Mouse (Mus musculus): Measurements from ENCODE around the gene Jak3. TPM values are rescaled to one million over a fixed set of nuclear protein-coding genes. Genes with fewer than 3 reads are reported as not detected.

The Jak3 gene
- polyA plus RNA-seq, 1 experiment: 1.5 TPM

DNA sequence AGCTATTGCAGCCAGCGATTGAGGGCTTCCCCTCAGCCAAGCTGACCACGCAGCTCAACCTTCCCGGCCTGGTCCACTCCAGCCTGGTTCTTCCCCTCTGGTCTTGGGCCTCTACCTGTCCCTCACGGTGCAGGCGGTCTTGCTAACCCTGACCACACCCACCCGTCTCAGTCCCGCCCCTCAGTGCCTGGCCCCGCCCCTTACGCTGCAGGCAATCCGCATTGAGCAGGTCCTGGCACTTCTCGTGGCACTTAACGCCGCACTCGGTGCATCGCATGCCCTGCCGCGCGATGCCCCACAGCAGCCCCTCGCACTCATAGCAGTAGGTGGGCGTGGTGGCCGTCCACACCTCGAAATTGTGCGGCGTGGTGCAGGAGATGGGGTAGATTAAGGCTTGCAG lies 21.5 kb upstream of the Jak3 start:
- Histone ChIP-seq H3K79me2 (ENCODE audit: control insufficient read depth, insufficient read depth) (no peaks in the 10 kb centered on the region), H3K36me3 (ENCODE audit: control insufficient read depth, insufficient read depth) (no peaks in the 10 kb centered on the region), H3K4me3 (no peak overlapping the region), H3ac (ENCODE audit: control insufficient read depth, insufficient read length) (no peak overlapping the region), H3K27me3 (ENCODE audit: control insufficient read depth, insufficient read depth, insufficient read length) (peaks cover 37% of the 10 kb centered on the region), H3K4me2 (ENCODE audit: low read depth) (no peak overlapping the region)
- TF ChIP-seq MYOG (IDR thresholded peaks at IDR 0.05; ENCODE audit: control insufficient read depth in 1 of 3, insufficient read depth in 1 of 3, insufficient read length in 2 of 3, low read depth in 2 of 3) (no peak), USF1 (IDR thresholded peaks at IDR 0.05; ENCODE audit: low read depth) (no peak), REST (IDR thresholded peaks at IDR 0.05; ENCODE audit: insufficient read depth, insufficient read length) (no peak), POLR2A (IDR thresholded peaks at IDR 0.05; ENCODE audit: insufficient read length, low read depth) (no peak), TCF12 (IDR thresholded peaks at IDR 0.05; ENCODE audit: insufficient read depth, poor library complexity, severe bottlenecking) (no peak), SRF (IDR thresholded peaks at IDR 0.05; ENCODE audit: control insufficient read depth, insufficient read length, low read depth) (no peak), CEBPB (IDR thresholded peaks at IDR 0.05; ENCODE audit: insufficient read depth, poor library complexity, severe bottlenecking) (no peak), TCF3 (IDR thresholded peaks at IDR 0.05; ENCODE audit: insufficient read length, low read depth) (no peak), POLR2AphosphoS2 (IDR thresholded peaks at IDR 0.05; ENCODE audit: insufficient read length, low read depth) (no peak), MAX (IDR thresholded peaks at IDR 0.05; ENCODE audit: low read depth) (no peak), MYOD1 (IDR thresholded peaks at IDR 0.05; ENCODE audit: control insufficient read depth in 1 of 3, insufficient read length in 2 of 3, low read depth in 2 of 3) (no peak), E2F4 (IDR thresholded peaks at IDR 0.05; ENCODE audit: insufficient read depth) (no peak)

DNA sequence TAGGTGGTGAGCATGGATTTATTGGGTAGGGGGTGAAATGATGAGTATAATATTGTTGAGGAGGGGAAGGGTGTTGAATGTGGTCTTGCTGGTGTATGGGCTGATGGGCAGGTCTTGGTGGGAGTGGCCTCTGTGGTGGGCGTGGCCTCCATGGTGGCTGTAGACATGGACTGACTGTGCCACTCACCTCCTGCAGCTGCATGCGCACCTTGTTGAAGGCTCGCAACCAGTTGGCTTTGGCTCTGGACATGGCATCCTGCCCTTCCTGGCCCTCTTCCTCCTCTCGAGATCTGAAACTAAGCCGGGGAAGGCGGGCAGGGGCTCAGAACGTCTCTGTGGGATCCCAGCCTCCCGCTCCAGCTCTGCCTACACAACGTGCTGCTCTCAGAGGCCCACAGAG lies 18.3 kb upstream of the Jak3 start:
- no peaks in the 10 kb centered on the region for H3K79me2 ChIP-seq (ENCODE audit: control insufficient read depth, insufficient read depth)
- H3K36me3 ChIP-seq (ENCODE audit: control insufficient read depth, insufficient read depth): no peaks in the 10 kb centered on the region
- no peak overlapping the region for H3K4me3 ChIP-seq
- no peak overlapping the region for H3ac ChIP-seq (ENCODE audit: control insufficient read depth, insufficient read length)
- H3K4me2 ChIP-seq (ENCODE audit: low read depth): peak overlapping the region; percentile 61
- peaks cover 20% of the 10 kb centered on the region for H3K27me3 ChIP-seq (ENCODE audit: control insufficient read depth, insufficient read depth, insufficient read length)
- no peak for TF ChIP-seq MYOG (IDR thresholded peaks at IDR 0.05; ENCODE audit: control insufficient read depth in 1 of 3, insufficient read depth in 1 of 3, insufficient read length in 2 of 3, low read depth in 2 of 3)
- no peak for TF ChIP-seq POLR2A (IDR thresholded peaks at IDR 0.05; ENCODE audit: insufficient read length, low read depth)
- TF ChIP-seq TCF3 (IDR thresholded peaks at IDR 0.05; ENCODE audit: insufficient read length, low read depth): no peak
- no peak for TF ChIP-seq SRF (IDR thresholded peaks at IDR 0.05; ENCODE audit: control insufficient read depth, insufficient read length, low read depth)
- TF ChIP-seq CEBPB (IDR thresholded peaks at IDR 0.05; ENCODE audit: insufficient read depth, poor library complexity, severe bottlenecking): no peak
- TF ChIP-seq E2F4 (IDR thresholded peaks at IDR 0.05; ENCODE audit: insufficient read depth): no peak
- TF ChIP-seq MAX (IDR thresholded peaks at IDR 0.05; ENCODE audit: low read depth): no peak
- no peak for TF ChIP-seq TCF12 (IDR thresholded peaks at IDR 0.05; ENCODE audit: insufficient read depth, poor library complexity, severe bottlenecking)
- no peak for TF ChIP-seq REST (IDR thresholded peaks at IDR 0.05; ENCODE audit: insufficient read depth, insufficient read length)
- TF ChIP-seq USF1 (IDR thresholded peaks at IDR 0.05; ENCODE audit: low read depth): no peak
- TF ChIP-seq POLR2AphosphoS2 (IDR thresholded peaks at IDR 0.05; ENCODE audit: insufficient read length, low read depth): no peak
- no peak for TF ChIP-seq MYOD1 (IDR thresholded peaks at IDR 0.05; ENCODE audit: control insufficient read depth in 1 of 3, insufficient read length in 2 of 3, low read depth in 2 of 3)

DNA sequence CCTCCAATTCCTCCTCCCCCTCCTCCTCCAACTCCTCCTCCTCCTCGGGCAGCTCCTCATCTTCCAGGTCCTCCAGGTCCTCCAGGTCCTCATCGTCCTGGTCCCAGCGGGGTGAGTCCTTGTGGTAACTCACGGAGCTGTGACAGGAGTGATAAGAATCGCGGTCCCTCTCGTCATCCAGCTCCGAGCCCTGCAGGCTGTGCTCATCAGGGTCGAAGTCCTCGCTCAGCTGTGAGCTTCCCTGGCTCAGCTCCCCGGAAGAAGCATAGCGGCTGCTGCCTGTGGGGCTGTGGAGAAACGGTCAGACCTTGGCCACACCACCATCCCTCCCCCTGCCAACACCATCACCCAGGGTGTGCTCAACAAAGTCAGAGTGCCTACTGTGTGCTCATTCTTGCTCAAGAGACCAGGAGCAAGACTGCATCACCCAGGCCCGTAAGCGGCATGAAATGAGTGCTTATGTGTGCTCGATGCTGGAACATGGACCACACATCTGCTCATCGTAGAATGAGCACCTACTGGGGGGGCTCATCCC lies 17.5 kb upstream of the Jak3 start:
- peak overlapping the region; percentile 61 for H3K4me2 ChIP-seq (ENCODE audit: low read depth)
- TF ChIP-seq MAX (IDR thresholded peaks at IDR 0.05; ENCODE audit: low read depth) (no peak), SRF (IDR thresholded peaks at IDR 0.05; ENCODE audit: control insufficient read depth, insufficient read length, low read depth) (no peak), REST (IDR thresholded peaks at IDR 0.05; ENCODE audit: insufficient read depth, insufficient read length) (no peak), TCF3 (IDR thresholded peaks at IDR 0.05; ENCODE audit: insufficient read length, low read depth) (no peak), POLR2A (IDR thresholded peaks at IDR 0.05; ENCODE audit: insufficient read length, low read depth) (no peak), MYOG (IDR thresholded peaks at IDR 0.05; ENCODE audit: control insufficient read depth in 1 of 3, insufficient read depth in 1 of 3, insufficient read length in 2 of 3, low read depth in 2 of 3) (no peak), MYOD1 (IDR thresholded peaks at IDR 0.05; ENCODE audit: control insufficient read depth in 1 of 3, insufficient read length in 2 of 3, low read depth in 2 of 3) (no peak), USF1 (IDR thresholded peaks at IDR 0.05; ENCODE audit: low read depth) (no peak), E2F4 (IDR thresholded peaks at IDR 0.05; ENCODE audit: insufficient read depth) (no peak), POLR2AphosphoS2 (IDR thresholded peaks at IDR 0.05; ENCODE audit: insufficient read length, low read depth) (no peak), TCF12 (IDR thresholded peaks at IDR 0.05; ENCODE audit: insufficient read depth, poor library complexity, severe bottlenecking) (no peak), CEBPB (IDR thresholded peaks at IDR 0.05; ENCODE audit: insufficient read depth, poor library complexity, severe bottlenecking) (no peak)

DNA sequence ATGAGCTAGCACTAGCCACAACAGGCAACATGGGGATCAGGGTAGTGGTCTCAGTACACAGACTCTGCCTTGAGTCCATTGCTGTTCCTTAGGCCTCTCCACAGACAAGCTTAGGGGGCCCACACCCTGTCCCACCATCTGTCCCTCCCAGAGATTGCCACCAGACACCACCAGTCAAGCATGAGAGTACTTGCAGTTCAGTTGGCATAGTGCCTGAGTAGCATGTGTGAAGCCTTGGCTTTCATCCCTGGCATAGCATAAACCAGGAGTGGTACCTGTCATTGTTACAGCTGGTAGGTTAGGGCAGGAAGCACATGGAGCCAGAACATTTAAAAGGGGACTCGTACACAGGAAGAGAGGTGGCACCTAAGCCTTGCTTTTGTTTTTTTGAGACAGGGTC lies 16.3 kb upstream of the Jak3 start:
- Histone ChIP-seq H3K79me2 (ENCODE audit: control insufficient read depth, insufficient read depth) (no peaks in the 10 kb centered on the region), H3K27me3 (ENCODE audit: control insufficient read depth, insufficient read depth, insufficient read length) (peaks cover 17% of the 10 kb centered on the region), H3K36me3 (ENCODE audit: control insufficient read depth, insufficient read depth) (no peaks in the 10 kb centered on the region), H3ac (ENCODE audit: control insufficient read depth, insufficient read length) (no peak overlapping the region), H3K4me3 (no peak overlapping the region), H3K4me2 (ENCODE audit: low read depth) (no peak overlapping the region)
- TF ChIP-seq MAX (IDR thresholded peaks at IDR 0.05; ENCODE audit: low read depth) (no peak), USF1 (IDR thresholded peaks at IDR 0.05; ENCODE audit: low read depth) (no peak), MYOD1 (IDR thresholded peaks at IDR 0.05; ENCODE audit: control insufficient read depth in 1 of 3, insufficient read length in 2 of 3, low read depth in 2 of 3) (no peak), POLR2AphosphoS2 (IDR thresholded peaks at IDR 0.05; ENCODE audit: insufficient read length, low read depth) (no peak), E2F4 (IDR thresholded peaks at IDR 0.05; ENCODE audit: insufficient read depth) (no peak), TCF12 (IDR thresholded peaks at IDR 0.05; ENCODE audit: insufficient read depth, poor library complexity, severe bottlenecking) (no peak), REST (IDR thresholded peaks at IDR 0.05; ENCODE audit: insufficient read depth, insufficient read length) (no peak), CEBPB (IDR thresholded peaks at IDR 0.05; ENCODE audit: insufficient read depth, poor library complexity, severe bottlenecking) (no peak), SRF (IDR thresholded peaks at IDR 0.05; ENCODE audit: control insufficient read depth, insufficient read length, low read depth) (no peak)

More for the DNA sequence above, 17.5 kb upstream of the Jak3 start:
- Histone ChIP-seq H3K27me3 (ENCODE audit: control insufficient read depth, insufficient read depth, insufficient read length) (peaks cover 20% of the 10 kb centered on the region), H3K79me2 (ENCODE audit: control insufficient read depth, insufficient read depth) (no peaks in the 10 kb centered on the region), H3K36me3 (ENCODE audit: control insufficient read depth, insufficient read depth) (no peaks in the 10 kb centered on the region), H3K4me3 (no peak overlapping the region), H3ac (ENCODE audit: control insufficient read depth, insufficient read length) (no peak overlapping the region)

Data from myocyte (in vitro differentiated cells).